Mouse (Mus musculus) thymus, postnatal 10 days (tissue): ENCODE data around the gene Gm49358.

Experiments used
- DNase-seq, 2 experiments: peaks; one replicate each; pipeline ENCODE4 v3.0.0; 2021; ENCODE audit warnings: low spot score in 2 of 2

The Gm49358 gene

DNA sequence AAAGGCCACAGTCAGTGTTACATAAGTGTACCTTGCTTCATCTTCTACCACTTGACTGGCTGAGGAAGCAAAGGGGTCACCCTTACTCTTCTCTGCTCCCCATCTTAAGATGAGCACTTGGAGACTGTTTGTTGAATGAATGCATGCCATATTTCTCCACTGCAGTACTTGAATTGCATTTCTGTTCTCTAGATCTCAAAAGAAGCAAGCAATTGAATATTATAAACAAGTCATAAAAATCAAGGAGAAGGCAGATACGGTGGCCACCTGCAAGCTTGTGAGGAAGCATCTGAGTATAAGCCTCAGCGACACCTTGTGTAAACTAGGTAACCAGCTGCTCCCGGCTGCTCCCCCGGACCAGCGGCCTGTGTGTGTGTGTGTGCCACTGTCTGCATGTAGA is at the start of gene Gm49358:
Gm49358 (plus strand) TSS at position 301 of the 400 bp plus-strand sequence.
- no peak for DNase-seq

DNA sequence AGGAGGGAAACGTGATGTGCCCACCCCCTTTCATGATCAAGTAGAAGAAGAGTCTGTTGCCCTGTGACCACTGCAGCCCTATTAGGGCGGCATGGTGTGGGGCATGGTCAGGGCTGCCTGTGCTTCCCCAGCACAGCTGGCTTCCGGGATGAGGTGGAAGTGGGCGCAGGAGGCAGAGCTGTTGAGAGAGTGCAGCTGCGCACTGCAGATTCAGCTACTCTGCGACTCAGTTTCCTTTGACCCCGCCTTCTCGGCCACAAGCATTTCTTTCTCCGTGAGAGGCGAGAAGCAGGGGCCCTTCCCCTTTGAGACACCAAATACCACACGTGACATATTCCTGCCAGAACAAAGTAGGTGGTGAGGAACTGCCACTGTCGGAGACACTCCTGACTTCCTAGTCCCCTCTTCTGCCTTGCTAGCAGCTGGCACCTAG is 36.2 kb upstream of the Gm49358 start:
- DNase-seq, result peak; percentile 83 to 89

- DNase-seq, result no peak
These were observed 35.6 kb upstream of the Gm49358 start for GRCm38 (mm10) chr10:86728176-86728575.

DNA sequence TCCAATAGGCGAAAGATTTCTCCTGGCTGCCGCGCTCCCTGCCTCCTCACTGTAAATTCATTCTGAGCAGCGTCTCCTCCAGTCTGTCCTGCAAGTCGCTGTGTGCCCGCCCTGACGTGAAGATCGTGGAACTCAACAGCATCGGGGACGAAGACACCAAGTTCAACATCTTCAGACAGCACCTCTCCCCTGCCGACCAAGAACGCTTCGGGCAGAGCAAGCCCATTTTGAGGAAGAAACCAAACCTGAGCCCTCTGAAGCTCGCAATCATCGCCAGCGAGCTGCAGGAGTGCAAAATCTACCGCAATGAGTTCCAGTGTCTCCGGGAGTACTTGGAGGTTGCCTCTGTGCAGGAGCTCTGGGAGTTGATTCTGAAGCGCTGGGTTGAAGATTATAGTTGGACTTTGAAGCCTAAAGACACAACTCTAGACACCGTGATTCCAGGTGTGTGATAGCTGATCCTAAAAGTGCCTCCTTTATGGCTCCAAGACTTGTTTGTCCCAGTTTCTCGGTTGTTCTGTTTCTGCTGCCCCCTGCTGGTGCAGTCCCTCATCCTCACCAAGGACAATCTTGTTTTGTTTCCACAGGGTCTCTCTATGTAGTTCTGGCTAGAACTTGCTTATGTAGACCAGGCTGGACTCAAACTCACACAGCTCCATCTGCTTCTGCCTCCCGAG is 32.8 kb upstream of the Gm49358 start:
- peak; percentile 70 to 91 for DNase-seq

DNA sequence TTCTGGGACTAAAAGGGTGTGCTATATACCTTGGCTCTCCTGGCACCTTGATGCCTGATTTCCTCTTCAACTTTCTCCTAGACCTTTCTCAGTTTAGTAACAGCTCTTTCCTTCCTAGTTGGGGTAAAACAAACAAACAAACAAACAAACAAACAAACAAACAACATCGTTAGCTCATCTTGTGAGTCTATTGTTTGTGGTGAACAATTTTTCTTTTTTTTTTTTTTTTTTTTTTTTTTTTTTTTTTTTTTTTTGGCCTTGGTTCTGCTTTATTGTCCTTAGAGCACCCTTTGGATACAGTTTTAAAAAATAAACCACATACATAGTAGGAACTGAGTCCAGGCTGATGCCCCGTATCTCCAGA is 32.3 kb upstream of the Gm49358 start:
- no peak for DNase-seq

- no peak for DNase-seq
These were observed 28.7 kb upstream of the Gm49358 start for GRCm38 (mm10) chr10:86735036-86735435.

GRCm38 (mm10) chr10:86742918-86743317 is 20.9 kb upstream of the Gm49358 start:
- no peak for DNase-seq

DNA sequence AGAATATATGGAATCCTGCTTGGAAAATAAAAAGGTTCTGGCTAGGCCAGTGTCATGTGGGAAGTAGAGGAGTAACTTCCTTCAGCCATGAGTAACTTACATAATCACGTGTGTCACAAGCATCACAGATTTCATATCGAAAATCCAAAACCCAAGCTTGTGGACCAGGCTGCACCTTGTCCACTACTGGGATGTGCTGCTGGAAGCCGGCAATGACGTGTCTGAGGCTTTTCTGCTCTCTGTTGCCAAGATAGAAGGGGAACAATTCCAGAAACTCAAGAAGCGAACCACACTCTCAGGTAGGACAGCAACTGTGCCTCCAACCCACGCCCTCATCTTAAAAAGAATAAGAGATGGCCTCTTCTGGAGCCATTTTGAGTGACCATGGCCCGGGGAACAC is 19.5 kb upstream of the Gm49358 start:
- no peak for DNase-seq

- DNase-seq, result no peak
These were observed 7.8 kb upstream of the Gm49358 start for GRCm38 (mm10) chr10:86755816-86756502.

GRCm38 (mm10) chr10:86757724-86758123 is 6.0 kb upstream of the Gm49358 start:
- no peak for DNase-seq

- DNase-seq, result no peak
These were observed 5.6 kb upstream of the Gm49358 start for GRCm38 (mm10) chr10:86758211-86758610.

GRCm38 (mm10) chr10:86761236-86761635 is 2.5 kb upstream of the Gm49358 start:
- DNase-seq, result no peak

DNA sequence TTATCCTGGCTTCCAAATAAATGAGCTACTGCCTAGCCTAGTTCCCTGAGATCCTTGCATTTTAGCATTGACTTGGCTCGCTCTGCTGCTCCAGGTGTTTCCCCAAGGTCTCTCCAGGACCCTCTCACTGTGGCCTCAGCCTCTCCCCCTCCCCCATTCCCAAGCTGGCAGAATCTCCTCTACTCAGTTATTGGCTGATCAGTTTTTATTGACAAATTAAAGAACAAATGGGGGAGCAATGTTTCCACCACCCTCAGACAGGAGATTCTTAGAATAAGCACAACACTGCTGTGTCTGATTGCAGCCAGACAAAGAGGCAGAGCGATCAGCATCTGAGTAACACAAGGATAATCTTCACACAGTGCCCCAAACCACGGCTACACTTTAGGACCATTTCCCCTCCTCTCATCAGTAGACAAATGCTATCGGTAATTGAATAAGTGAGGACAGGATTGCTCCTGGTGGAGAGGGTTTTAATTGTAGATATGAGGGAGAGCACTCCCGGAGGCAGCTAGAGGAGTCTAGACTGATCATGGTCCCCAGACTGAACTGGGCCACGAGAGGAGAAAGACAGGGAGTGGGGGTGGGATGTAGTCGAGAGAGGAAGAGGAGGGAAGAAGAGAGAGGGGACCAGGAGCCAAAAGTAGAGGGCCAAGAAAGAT is 1.9 kb upstream of the Gm49358 start:
- DNase-seq, result no peak

- no peak for DNase-seq
These were observed 1.4 kb upstream of the Gm49358 start for GRCm38 (mm10) chr10:86762384-86762730.

DNA sequence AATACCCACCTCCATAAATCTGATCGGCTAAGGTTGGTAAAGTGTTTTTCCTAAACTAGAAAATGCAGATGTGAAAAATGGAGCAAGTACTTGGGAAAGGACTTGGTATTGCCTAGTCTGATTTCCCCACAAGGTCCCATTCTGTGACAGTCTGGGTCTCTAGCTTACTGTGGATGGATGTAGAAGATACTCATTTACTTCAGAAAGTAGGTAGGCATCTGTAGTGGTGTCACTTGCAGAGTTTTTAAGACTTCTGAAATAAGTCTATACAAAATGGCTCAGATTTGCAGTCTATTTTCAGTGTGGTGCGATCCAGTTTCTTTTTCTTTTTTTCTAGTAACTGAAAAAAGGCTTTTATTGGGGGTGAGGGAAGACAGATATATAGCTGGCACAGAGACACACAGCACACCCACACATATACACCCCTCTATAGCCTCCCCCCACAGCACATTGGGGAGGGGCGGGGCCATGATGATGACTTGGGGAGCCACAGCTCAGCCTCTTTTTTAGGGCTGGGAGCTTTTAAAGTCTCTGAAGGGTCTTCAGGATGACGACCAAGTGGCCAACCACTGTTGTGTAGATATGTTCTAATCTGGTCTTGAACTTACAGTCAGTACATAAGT is 1.7 kb downstream of the Gm49358 start:
- no peak for DNase-seq

- DNase-seq, result no peak
These were observed 5.4 kb downstream of the Gm49358 start for GRCm38 (mm10) chr10:86769216-86769615.

DNA sequence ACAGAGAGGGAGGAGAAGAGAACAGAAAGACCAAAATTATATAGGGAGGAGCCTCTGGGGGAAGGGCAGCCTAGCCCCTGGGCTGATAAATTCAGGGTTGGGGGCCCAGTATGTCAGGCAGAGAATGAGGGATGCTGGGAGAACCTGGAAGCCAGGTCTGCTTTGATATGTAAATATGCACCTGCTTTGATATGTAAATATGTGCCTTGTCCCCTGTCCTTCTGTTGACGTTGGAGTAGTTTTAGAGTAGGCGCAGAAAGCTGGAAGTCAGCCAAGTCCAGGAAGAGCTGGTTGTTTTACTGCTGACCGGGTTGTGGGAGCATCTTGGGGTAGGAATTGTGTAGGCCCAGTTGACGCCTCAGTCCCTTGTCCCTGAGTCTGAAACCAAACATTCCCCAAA is 6.0 kb downstream of the Gm49358 start:
- no peak for DNase-seq

DNA sequence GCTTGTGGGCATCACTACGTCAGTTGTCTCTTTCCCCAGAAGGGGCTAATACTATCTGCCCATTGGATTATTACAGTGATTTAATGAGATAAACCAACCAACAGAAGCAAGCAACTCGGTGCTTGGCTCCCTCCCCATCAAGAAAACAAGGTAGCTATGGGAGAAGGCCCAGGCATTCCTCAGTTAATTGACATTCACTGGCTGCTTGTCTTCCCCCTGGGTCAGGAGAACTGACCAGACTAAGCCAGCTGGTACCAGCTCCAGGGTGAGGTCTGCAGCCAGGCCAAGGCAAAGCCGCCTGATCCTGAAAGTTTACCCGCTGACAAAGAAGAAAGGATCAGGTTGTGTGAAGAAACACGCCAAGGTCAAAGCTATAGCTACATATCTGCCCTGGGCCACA is 7.9 kb downstream of the Gm49358 start:
- DNase-seq, result no peak

- DNase-seq, result no peak
These were observed 8.5 kb downstream of the Gm49358 start for GRCm38 (mm10) chr10:86772231-86772631.

DNA sequence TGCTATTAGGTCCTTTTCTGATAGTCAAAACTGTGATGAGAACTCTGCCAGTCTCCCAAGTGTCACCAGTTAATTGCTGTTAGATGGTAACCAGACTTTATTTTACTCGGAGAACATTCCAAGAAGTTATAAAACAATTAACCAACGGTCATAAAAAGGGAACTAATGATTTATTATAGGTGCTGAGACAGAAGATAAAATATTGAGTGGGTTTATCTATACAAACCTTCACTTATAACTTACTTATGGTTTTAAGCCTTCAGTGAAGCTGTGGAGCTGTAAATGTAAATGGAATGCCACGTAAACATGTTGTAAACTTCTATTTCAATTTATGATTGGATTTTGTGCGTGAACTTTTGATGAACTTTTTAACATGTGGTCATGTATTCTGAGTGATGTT is 9.6 kb downstream of the Gm49358 start:
- DNase-seq, result no peak

GRCm38 (mm10) chr10:86776281-86776680 is 12.5 kb downstream of the Gm49358 start:
- no peak for DNase-seq

- DNase-seq, result peak in 1 of 2 experiments; percentile 12
These were observed 14.0 kb downstream of the Gm49358 start for GRCm38 (mm10) chr10:86777614-86778319.
